Mouse (Mus musculus) T-cell, adult 2 months (primary cell): Measurements from ENCODE around the gene Ak1.

ENCODE experiments used
- DNase-seq: peaks from one replicate; pipeline ENCODE4 v3.0.0; 2022; ENCODE audit warnings: low spot score

Ak1 gene

DNA sequence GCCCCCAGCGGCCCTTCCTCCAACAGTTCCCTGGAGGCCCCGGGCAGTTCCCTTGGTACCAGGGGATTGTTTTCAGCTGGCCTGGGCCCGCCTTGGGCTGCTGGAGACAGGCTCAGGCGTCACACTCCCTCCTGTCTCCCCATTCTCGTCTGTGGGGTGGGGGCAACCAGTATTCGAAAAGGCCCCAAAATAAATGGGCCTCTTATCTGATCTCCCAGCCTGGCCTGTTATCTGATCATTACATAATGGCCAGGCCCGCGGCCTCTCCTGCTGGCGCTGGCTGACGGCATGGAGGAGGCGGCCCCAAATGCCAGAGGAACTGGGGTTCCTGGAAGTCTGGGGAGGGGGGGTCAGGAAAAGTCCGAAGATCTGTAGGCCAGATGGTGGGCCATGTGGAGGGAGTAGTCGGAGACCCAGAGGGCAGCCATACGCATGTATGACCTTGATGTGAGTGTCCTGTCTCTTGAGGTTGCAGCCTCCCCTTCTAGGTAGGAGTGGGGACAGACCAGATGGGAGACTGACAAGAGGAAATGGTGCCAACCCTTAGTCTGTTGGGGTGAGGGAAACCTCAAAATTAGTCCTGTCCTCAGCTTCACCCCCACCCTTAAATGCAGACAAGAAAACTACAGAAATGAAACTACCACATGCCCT, 33.3 kb downstream of the Ak1 start:
- DNase-seq = no peak

DNA sequence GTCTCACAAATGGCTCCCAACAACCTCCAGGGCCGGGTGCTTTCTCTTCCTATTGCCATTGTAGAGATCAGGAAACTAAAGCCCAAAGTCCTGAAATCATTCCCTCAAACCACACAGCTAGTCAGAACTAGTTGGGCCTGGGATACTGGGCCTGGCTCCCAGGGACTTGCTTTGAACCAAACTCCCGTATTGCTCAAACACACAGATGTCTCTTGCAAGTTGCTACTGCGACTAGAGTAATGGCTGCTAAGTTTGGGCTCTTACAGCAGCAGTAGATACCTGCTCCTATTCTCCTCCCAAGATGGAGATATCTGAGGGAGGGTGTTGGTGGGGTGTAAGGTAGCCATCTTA, 33.8 kb downstream of the Ak1 start:
- DNase-seq = no peak

DNA sequence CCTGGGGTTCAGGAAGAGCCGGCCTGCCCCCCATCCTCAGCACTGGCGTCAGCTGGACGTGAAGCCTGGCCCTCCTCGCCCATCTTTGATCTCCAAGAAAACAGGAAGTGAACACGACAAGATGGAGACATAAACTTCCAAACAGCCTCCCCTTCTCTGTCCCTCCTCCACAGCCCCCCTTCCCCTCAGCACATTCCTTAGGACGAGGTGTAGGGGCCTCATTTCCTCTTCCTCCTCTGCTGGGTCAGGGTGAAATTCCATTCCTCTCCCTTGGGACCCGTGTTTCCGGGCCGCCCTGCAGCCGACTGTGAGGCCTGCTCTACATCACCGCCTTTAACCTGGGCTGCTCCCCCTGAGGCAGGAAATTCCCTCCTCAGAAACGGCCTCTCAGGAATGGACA, 34.3 kb downstream of the Ak1 start:
- DNase-seq = no peak

DNA sequence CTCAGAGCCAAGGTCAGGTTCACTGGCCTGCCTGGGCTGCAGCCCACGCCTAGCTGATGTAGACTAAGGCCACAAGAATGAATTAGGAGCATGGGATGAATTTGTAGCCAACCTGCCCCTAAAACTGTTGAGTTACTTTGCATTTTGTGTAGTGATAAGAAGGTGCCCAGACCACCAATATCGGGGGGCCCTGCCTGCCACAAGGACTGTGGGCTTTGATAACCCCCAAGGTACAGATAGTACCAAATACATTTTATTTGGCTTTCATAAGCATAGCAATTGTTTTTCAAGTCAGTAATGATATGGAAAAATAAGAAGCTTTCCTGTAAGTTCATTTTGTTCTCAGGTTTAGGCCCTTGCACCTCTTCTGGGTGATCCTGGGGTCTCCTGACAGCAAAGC, 37.3 kb downstream of the Ak1 start:
- DNase-seq = no peak

GRCm38 (mm10) chr2:32661509-32662107, 40.0 kb downstream of the Ak1 start:
- DNase-seq = no peak

DNA sequence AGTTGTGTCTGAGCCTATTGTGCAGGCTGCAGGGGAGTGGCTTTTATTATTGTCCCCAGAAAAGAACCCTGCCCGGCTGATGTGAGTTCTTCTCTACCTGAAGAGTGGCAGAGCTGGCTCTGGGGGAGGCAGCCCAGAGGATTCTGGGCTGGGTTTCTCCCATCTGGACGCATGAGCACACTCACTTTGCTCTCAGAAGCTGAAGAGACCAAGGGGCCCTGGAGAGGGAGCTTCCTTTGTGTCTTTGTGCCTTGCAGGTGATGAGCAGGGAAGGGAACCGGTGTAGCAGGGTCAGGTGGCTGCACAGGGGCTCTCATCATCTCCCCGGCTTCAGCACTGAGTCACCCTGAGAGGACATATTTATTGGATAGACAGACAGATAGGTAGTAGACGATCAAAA, 40.7 kb downstream of the Ak1 start:
- DNase-seq = no peak

DNA sequence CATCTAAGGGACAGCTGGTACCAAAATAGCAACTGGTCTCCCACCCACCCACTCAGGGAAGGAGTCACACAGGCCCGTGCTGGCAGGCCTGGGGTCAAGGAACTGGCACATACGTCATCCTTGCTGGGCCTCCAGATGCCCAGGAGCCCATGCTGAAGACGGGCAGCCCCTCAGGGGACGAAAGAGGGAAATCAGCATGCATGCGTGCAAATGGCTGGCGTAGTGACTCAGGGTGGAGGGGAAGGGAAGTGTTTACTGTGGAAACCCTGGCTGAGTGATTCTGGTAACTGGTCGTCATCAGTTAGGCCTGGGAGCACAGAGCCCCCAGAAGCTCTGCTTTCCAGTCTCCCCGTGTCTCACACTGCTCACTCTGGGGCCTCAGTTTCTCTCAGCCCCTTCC, 43.8 kb downstream of the Ak1 start:
- no peak for DNase-seq

DNA sequence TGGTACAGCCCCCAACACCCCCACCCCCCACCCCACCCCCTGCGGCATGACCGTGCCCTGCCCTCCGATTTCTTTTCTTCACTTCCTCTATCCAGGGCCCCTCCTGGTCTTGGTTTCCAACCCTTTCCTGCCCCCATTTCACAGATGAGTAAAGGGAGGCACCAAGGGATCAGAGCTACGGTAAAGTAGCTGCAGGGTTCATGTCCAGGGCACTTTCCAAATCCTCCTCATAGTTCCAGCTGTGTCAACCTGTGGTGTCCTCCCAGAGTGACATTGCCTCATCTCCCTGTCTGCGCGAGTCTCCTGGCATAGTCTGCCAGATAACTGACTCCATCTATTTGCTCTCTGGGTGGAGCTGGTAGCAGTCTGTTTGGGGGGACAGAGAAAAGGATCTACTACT, 44.3 kb downstream of the Ak1 start:
- DNase-seq = no peak

DNA sequence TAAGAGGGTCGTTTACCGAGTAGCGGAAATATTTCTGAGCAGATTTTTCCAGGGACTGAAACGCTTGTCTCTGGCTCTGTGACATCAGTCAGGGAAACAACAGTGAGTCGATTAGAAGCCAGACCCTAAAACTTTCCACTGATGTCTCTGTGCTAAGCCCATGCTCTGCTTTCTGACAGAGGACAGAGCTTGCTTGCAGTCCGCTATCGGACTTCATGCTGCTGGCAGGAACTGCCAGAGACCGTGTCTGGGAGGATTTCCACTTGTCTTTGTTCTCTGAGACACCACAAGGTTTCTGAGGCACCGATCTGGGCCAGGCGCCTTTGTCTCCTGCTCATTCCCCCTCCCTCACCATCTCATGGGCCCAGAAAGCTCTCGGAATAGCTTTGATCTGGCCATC, 46.2 kb downstream of the Ak1 start:
- no peak for DNase-seq

DNA sequence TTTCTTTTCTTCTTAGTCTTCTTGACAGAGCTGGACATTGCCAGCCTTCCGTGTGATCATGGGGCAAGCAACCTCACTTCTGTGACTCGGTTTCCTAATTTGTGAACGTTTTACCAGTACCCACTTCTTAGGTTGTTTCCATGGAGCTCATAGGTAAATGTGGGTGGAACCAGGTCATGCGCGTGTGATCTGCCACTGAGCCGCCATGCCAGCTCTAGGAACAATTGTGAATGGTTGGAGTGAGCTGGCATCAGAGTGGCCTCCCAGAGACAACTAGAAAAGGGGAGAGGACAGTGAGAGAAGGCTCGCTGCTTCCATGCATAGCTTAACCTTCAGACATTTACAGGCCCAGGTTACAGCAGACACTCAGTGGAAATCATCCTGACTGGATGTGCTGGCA, 46.6 kb downstream of the Ak1 start:
- no peak for DNase-seq

- DNase-seq = no peak
Observed at GRCm38 (mm10) chr2:32669876-32670275, 48.3 kb downstream of the Ak1 start.

GRCm38 (mm10) chr2:32671147-32671546, 49.6 kb downstream of the Ak1 start:
- no peak for DNase-seq

DNA sequence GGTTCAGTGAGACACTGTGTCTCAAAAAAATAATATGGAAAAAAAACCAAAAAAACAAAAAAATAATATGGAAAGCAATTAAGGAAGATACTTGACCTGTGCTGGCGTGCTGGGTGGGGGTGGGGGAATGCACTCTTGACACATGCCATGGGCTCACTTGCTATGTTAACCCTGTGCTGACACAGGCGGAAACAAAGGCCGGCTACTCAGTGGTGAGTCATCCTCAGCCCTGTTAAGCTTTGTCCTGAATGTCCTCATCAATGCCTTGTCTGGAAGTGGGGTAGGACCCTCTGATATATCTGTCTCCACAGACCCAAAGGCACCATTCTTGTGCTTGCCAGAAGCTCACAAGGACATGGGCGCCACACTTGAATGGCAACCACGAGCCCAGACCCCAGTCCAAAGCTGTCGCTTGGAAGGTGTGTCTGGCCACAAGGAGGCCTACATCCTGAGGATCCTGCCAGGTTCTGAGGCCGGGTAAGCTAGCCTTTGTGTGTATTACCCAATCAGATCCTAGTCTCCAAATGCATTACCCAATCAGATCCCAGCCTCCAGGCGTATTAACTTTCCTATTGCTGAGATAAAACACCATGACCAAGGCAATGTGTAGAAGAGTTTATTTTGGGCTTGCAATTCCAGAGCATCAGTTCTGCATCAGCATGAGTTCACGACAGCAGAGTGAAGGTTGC, 50.5 kb downstream of the Ak1 start:
- DNase-seq = no peak

GRCm38 (mm10) chr2:32673176-32673917, 51.8 kb downstream of the Ak1 start:
- DNase-seq = no peak

GRCm38 (mm10) chr2:32676821-32677220, 55.3 kb downstream of the Ak1 start:
- DNase-seq = no peak

DNA sequence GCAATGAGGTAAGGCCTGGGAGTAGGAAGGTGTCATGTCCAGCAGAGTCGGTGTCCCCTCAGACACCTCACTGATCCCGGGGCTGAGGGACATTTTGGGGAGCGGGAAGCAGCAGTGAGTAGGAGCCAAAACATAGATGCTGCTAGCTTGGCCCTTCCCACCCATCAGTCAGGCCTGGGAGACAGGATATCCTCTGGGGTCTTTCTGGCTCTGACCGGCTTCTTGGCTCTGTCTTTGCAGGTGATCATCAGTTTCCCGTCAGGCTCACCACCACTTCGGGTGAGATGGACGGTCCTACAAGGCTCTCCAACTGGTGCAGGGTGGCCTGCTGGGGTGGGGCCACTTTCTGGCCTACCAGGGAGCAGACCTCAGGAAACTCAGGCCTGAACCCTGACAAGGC, 56.1 kb downstream of the Ak1 start:
- DNase-seq = no peak

DNA sequence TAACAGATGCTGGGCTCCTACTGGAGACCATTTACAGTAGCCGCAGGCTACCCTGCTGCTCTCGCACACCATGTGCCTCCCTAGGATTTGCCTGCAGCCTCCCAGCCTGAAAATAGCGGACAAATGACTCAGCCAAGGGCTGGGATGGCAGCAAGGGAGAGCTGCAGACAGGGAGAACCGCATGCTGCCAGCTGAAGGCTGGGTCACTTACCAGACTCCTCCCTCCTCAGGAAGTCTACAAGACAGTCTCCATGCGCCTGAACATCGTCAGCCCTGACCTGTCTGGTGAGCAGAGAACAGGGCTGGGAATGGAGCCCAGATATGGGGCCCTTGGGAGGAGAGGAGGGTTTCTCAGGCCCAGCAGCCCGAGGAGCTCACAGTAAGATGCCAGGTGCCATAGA, 58.5 kb downstream of the Ak1 start:
- no peak for DNase-seq

- DNase-seq = no peak
Observed at GRCm38 (mm10) chr2:32680961-32681650, 59.5 kb downstream of the Ak1 start.

GRCm38 (mm10) chr2:32681754-32682153, 60.2 kb downstream of the Ak1 start:
- no peak for DNase-seq

DNA sequence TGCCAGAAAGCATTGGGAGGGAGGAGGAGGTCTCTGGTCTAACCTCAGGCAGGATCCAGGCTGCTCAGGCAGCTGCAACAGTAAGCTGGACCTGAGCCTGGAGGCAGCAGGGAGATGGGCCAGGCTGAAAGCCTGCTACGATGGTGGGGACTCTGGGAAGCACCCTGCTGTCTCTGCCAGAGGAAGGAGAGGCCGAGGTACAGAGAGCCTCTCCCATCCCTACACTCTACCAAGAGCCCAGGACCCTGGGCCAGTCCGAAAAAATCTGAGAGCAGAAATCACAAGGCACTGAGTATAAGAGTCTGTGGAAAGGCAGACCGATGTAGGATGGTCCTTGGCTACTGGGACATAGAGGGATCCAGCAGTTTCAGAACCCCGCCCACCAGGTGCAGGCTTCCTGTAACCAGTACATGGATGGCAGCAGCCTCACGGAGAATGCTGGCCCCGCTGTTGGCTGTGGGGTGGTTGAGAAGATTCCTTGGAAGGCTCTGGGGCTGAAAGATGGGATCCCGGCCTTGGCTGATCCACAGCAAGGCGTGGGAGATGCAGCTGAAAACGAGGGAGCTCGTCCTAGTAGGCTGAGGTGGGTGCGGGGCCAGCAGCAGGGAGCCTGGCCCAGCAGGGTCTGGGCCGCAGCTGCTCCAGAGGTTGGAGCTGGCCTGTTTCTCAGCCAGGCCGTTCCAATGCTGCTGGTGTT, 61.3 kb downstream of the Ak1 start:
- no peak for DNase-seq

- no peak for DNase-seq
Observed at GRCm38 (mm10) chr2:32683701-32684100, 62.1 kb downstream of the Ak1 start.
